Mouse (Mus musculus): ENCODE results near the gene Scarb2.

Gene Scarb2

DNA sequence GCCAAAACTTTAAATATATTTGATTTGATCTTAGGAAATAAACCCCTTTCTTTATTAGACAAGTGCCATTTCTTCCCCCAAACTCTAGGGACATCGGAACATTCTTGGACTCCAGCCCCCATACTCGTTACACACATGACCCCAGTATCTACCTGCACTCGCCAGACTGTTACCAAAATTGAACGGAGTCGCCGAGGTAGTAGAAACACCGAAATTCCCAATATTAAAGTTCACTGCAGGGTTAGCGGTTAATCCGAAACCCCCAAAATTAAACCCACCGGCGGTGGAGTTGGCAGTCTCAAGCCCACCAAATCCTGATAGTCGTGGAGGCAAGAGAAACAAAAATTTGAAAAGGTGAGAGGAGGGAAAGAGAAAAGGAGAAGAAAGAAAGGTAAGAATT lies 72.6 kb downstream of the Scarb2 start:
- peak; percentile 20 for DNase-seq

DNA sequence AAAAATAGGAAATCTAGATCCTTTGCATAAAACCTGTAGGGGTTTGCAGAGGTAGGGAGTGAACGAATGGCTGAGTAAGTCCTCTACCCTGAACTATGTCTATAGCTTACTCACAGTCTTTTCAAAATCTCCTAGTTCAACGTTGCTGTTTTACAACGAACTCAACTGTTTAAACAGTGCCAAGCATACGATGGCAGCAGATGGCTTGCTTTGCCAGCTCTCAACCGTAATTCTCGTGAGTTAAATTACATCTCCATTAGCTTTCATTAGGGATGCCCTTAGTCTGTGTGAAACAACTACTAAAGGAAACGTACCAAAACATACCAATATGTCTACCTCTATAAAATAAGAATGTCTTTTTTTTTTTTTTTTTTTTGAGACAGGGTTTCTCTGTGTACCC lies 75.0 kb downstream of the Scarb2 start:
- DNase-seq, result no peak

DNA sequence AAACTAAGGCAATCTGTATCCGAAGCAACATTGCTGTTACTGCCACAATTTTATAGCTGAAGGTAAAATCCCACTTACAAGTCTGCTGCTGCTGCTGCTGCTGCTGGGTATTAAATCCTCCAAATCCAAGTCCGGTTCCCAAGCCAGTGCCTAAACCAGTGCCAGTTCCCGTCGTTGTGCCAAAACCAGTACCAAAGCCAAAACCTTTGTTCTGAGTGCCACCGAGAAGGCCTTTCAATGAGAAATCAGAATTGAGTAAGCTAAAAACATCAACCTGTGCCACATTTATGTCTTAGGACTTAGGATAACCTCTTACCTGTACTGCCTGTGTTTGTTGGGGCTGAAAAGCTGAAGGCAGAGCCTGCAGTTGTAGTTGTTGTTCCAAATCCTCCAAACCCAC lies 75.9 kb downstream of the Scarb2 start:
- no peak for DNase-seq

DNA sequence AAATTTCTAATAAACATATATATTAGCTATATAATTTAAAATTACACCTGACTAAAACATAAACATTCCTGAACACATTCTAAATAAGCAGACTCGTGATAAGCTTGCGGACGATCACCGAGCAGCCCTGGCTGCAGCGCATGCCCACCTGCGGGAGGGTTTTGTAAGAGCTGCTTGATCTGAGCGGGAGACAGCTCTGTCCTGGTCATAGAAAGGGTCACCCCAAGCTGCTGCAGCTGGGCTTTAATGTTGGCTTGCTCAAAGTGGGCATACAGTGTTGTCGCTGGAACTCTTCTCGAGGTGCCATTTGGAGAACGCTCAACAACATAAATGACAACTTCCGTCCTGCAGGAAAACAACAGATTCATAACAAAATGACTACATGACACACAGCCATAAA lies 82.5 kb downstream of the Scarb2 start:
- DNase-seq, result no peak

DNA sequence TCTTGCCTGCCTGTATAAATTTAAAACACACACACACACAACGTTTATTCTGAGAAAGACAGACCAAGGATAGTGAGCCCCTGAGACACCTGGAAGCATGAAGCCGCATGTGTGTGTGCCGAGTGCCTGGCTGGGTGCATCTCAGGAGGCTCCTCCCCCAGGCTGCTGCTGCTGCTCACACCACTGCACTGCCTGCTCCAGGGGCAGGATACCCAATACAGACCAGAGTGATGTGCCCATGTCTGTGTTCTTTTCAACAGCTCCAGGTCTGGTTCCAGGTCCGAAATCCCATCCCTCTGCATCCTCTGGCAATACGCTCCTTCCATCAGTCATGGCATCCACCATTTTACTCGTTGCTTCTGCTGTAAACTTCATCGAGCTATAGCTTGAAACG lies 92.7 kb downstream of the Scarb2 start:
- no peak for DNase-seq

DNA sequence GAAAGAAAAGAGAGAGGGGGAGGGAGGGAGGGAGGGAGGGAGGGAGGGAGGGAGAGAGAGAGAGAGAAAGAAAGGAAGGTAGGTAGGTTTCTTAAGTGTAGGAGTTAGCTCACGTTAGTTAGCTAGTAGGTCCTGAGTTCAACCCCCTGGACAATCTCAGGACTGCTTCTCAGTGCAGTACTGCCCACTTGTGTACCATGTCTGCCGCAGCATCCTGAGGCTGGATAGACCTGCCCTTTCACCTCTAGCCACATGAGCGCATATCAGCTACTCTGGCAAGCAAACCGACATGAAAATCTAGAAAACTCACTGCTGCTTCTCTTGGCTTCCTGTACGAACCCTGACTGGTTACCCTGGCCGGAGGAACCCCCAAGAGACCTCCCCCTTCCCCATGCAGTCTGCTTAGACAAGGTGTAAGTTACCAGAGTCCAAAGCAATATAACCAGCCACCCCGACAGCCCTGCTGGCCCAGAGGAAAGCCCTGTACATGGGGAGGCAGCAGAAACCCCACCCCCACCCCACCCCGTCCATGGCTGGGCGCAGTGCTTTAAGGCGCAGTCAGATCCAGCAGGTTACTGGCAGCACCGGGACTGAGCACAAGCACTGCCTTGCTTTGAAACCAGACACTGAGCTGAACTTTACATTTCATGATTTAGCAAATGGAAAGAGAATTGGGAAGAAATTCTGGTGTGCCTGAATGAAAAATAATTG lies 93.2 kb downstream of the Scarb2 start:
- DNase-seq, result no peak

DNA sequence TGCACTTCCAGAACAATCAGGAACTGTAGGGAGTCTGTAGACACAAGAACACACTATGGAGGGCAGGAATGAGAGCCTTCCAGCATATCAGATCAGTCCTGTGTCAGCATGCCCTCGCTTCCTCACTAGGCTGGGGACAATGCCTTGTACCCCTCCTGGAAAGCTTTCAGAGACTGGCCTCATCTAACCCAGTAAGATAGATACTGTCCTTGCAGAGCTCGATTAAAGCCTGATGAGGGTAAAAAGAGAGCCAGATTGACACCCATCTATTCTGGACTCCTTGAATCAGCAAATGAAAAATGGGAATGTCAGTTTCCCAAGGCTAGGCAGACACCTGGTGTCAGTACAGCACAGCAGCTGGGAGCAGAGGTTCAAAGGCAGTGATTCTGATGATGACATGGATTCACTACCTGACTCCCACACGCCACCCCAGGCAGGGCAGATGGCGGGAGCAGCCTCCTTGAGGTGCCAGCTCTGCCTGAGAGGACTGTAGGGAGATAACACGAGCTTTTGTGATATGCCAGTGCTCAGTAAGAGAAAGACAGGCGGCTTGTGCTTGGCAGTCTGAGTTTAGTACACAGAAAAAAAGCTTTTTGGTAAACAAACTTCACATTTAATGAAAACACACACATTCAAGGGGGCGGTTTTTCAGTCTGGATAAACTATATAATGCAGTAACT lies 95.0 kb downstream of the Scarb2 start:
- no peak for DNase-seq

DNA sequence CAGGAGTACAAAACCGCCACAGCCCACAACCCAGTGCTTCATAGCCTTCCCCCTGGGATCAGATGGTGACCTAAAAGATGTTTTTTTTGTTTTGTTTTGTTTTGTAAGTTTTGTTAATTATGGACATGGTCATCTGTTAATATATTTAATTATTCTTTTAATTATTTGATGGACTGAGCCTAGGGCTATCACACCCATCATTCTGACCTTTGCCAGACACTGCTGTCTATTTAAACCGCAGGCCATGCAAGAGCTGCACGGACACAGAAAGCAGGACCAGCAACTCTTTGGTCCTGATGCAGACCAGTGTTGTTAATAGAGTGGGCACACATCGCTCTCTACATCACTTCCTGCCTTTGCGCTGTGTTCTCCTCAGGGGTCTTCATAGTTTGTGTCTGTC lies 96.1 kb downstream of the Scarb2 start:
- no peak for DNase-seq

DNA sequence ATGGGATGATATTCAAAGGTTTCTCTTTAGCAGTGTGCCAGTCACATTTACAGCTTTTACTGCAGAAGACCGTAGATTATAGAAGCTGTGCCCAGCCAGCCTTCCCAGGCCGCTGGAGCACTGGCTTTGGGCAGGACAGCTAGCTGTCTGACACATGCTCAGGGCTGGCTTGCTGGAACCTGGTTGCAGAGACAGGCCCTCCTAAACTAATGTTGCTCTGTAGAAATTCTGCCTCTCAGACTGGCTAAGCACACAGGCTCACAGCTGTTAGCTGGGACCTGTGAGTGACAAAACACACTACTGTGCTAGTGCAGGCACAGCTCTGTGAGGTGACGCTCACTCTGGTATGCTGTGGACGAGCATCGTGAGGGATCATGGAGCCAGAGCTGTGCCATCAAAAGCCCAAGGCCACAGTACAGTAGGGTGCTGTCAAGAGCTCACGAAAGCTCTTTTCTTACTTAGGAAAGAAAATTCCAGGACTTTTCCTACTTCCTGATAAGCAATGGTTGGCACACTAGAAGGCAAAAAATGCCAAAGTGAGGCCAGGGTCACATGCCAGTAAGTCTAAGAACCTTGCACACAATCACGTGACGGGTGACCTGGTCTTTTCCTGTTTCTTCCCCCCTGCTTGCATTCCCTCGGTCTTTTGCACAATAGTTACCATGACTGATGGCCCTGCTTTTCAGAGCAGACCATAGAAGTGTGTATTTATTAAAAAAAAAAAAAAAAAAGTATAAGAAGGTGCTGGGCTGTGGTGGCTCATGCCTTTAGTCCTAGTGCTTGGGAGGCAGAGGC lies 97.1 kb downstream of the Scarb2 start:
- no peak for DNase-seq

DNA sequence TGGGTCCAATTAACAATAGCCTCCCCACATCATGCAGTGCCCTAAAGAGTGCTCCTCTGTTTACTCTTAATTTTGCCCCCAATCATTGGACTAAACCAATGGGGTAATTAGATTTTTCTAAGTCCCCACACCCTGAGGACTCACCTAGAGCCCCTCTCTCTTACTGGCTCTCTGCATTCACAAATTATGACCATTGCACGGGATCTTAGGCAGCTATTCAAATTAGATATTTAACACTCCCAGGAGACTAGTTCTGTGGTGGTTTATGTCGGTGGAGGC lies 102.3 kb downstream of the Scarb2 start:
- DNase-seq, result no peak

DNA sequence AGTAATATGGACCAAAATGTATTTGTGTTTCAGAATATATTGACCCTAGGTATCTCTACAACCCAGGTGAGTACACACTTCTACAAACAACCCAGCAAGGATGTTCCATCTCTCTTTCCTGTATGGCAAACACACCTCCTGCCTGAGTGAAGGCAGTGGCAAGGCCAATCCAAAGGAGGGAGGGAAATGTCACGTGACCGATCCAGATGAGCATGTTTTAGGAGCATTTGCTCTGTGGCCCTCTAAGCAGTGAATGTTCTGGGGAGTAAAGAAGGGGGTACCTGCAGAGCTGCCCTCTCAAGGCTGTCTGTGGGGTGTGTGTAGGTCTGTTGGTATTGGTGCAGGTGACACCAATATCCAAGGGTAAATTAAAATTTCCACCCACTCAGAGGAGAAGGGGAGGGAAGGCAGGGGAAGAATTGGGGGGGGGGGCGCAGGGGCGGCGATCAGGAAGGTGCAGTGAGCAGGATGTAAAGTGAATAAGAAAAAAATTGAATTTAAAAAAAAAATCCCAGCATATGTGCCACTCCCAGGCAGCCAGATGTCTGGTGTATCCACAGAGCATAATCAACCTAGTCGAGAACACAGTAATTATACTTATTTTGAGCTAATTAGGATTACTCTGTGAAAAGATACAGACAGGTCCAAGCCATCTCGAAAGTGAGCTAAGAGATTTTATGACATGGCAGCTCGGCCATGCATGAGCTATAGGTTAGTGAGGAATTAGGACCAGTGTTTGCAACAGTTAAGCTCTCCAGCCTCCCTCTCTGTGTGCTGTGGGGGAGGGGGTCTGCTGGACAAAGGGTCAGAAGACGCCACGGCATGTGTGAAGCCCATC lies 102.9 kb downstream of the Scarb2 start:
- no peak for DNase-seq

DNA sequence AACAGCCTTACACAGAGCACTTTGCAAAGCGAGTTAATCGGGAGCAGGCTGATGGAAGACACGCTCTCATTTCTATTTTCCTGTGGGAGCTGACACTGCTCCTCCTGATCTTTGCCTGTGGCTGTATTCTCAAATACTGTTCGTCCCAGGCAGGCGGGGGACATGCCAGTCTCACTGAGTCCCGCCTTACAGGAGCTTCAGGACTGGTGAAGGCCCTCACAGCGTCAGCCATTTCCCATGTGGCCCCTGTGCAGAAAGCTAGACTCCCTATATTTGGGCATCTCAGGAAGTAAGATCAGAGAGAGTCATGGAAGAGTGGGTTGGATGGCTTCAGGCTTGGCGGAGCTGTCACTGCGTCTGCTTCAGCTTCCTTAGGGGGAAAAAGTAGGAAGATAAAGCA lies 103.8 kb downstream of the Scarb2 start:
- no peak for DNase-seq

DNA sequence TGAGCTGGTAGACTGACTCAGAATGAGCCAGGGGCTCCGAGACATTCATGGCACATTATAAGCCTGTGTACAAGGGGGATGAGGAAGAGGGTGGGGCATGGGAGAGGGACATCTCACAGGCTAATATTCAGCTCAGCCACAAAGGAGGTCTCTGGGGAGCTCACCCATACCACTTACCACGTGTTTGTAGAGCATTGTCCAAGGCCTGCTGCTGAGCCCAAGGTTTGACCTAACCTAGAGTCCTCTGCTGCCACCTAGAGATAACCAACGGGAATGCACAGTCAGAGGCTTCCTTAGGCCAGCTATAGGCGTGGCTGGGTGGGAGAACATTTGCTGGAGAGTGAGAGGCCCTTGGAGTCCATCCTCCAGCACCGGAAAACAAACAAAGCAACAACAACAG lies 108.5 kb downstream of the Scarb2 start:
- peak; percentile 31 for DNase-seq

DNA sequence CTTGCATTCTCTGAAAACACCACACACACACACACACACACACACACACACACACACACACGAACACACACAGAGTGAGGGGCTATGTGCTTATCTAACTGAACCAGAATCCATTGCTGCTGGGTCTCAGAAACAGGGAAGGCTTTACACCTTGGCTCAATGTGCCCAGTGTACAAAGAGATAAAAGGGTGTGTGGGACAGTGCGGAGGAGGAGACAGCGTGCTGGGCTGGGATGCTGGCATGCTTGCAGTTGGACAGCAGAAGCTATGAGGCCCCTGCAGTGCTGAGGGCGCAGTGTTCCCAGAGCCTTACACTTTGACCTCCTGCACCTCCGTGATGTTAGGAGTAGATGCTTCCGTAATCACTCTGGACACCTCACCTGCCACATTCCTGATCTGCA lies 110.2 kb downstream of the Scarb2 start:
- no peak for DNase-seq

DNA sequence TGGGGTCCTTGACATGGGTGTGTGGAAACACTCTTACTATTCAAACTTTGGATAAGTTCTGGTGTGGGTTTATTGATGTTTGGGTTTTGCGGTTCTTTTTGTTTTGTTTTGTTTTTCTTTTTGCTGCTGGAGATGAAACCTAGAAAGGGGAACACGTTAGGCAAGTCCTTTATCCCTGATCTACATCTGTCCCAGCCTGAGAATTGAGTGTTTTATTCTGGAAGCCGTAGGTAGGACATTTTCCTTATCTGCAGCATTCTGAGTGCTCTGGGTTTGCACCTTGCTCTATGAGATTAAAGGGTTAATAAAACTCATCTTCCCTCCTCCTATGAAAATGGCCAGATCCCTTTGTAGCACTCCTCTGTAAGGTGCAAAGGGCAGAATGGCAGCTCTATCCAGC lies 110.9 kb downstream of the Scarb2 start:
- no peak for DNase-seq

DNA sequence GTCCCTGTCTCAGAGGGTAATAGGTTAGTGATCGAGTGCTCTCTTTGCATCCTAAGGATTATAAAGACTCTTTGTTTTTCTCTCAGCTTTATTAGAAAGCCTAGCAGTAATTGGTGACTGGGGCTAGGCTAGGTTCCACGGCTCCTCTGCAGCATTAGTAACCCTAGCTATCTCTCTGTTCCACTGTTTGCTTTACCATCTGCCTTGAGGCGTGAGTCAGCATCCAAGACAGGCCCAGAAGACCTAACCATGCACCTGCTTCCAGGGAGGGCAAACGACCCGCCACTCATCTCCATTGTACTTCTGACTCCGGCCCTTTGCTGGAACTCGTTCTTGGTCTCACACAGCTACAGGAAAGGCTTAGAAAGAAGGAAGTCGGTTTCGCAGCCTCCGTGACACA lies 112.8 kb downstream of the Scarb2 start:
- DNase-seq, result no peak

DNA sequence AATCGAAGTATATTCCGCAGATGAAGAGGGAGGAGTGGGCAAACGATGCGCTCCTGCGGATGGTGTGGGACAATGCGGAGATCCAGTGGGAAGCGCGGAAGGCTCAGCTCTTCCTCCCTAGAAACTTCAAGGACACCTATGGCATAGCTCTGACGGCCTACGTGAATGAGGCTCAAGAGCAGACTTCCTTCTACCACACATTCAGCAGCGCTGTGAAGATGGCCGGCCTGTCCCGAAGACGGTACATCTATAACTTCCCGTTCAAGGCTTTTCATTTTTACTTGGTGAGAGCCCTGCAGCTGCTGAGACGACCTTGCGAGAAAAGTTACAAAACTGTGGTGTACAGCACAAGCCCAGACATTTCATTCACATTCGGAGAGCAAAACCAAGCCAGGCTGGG lies 114.1 kb downstream of the Scarb2 start:
- no peak for DNase-seq
